Mouse (Mus musculus) kidney, embryonic 14.5 days (tissue): ENCODE data around the gene Cenpl. TPM values are rescaled to one million over a fixed set of nuclear protein-coding genes. Genes with fewer than 3 reads are reported as not detected.

Experiments used
- ATAC-seq: fragments of 200-750 bp; cut with Nextera tagmentation; 2 replicates; pipeline ENCODE4 v1.8.0; 2017; ENCODE audit warnings: moderate number of reproducible peaks, mild to moderate bottlenecking, moderate TSS enrichment, moderate library complexity; ENCODE audit not compliant: low FRiP score, low TSS enrichment
- H3K27ac ChIP-seq: fragments of 300-500 bp; sonication (generic); 2 replicates; pipeline ENCODE4 v1.5.1; 2014; ENCODE audit warnings: low read depth, mild to moderate bottlenecking, low read length, moderate library complexity, mixed read lengths
- H3K27me3 ChIP-seq: fragments of 300-500 bp; sonication (generic); 2 replicates; pipeline ENCODE4 v1.6.1; 2014; ENCODE audit warnings: mild to moderate bottlenecking, low read length; ENCODE audit not compliant: control insufficient read depth, insufficient read depth
- H3K36me3 ChIP-seq: fragments of 300-500 bp; sonication (generic); 2 replicates; pipeline ENCODE4 v1.6.1; 2014; ENCODE audit warnings: low read length, mixed read lengths; ENCODE audit not compliant: control insufficient read depth, insufficient read depth
- H3K4me1 ChIP-seq: fragments of 300-500 bp; sonication (generic); 2 replicates; pipeline ENCODE4 v1.6.1; 2014; ENCODE audit warnings: low read length, mixed read lengths; ENCODE audit not compliant: control insufficient read depth, insufficient read depth
- H3K4me2 ChIP-seq: fragments of 300-500 bp; sonication (generic); replicated peaks from 2 replicates; pipeline ENCODE4 v1.6.1; 2014; ENCODE audit warnings: low read depth, mild to moderate bottlenecking, low read length
- H3K4me3 ChIP-seq: fragments of 300-500 bp; sonication (generic); 2 replicates; pipeline ENCODE4 v1.5.1; 2014; ENCODE audit warnings: mild to moderate bottlenecking, low read length
- H3K9ac ChIP-seq: fragments of 300-500 bp; sonication (generic); 2 replicates; pipeline ENCODE4 v1.6.1; 2014; ENCODE audit warnings: low read depth, mild to moderate bottlenecking, low read length, moderate library complexity
- H3K9me3 ChIP-seq: fragments of 300-500 bp; sonication (generic); 2 replicates; pipeline ENCODE4 v1.6.1; 2016; ENCODE audit warnings: low read length; ENCODE audit not compliant: control insufficient read depth
- WGBS: fragments of 180-500 bp; shearing (Covaris S2); extraction: QIAGEN DNeasy Blood & Tissue Kit; methylation state at CpG from one replicate; pipeline ENCODE4 v1.1.7; 2014; 5-methylcytosine and 5-hydroxymethylcytosine counted together
- polyA plus RNA-seq: library from polyadenylated mRNA; unstranded; fragments of >200 nt; fragmentation: Nextera tagmentation; extraction: Ambion mirVana; gene quantifications from 2 replicates; pipeline ENCODE4 v1.2.1, GENCODE M21; 2014

The Cenpl gene
- polyA plus RNA-seq, 1 experiment from 2014 or later, result 32.7 TPM

GRCm38 (mm10) chr1:161077243-161077642 lies 6.7 kb downstream of the Cenpl start:
- WGBS, result 93% methylated on average over 3 of the region's 3 CpGs
- peaks cover 49% of the 10 kb centered on the region for H3K36me3 ChIP-seq
- no peaks in the 10 kb centered on the region for H3K9me3 ChIP-seq
- ATAC-seq, result no peak
- no peak overlapping the region for H3K4me2 ChIP-seq
- H3K27ac ChIP-seq, result no peak overlapping the region
- no peaks in the 10 kb centered on the region for H3K27me3 ChIP-seq
- H3K4me3 ChIP-seq, result no peak overlapping the region
- H3K4me1 ChIP-seq, result peaks cover 14% of the 10 kb centered on the region
- H3K9ac ChIP-seq, result no peak overlapping the region

GRCm38 (mm10) chr1:161099721-161100405 lies 29.4 kb downstream of the Cenpl start:
- H3K9ac ChIP-seq, result no peak overlapping the region
- no peaks in the 10 kb centered on the region for H3K27me3 ChIP-seq
- H3K4me3 ChIP-seq, result no peak overlapping the region
- no peak overlapping the region for H3K27ac ChIP-seq
- 95% methylated on average over 4 of the region's 4 CpGs for WGBS
- no peak overlapping the region for H3K4me2 ChIP-seq
- no peak for ATAC-seq
- no peaks in the 10 kb centered on the region for H3K4me1 ChIP-seq
- H3K36me3 ChIP-seq, result peaks cover 38% of the 10 kb centered on the region; the same call in 1 of the 2 replicates
- H3K9me3 ChIP-seq, result no peaks in the 10 kb centered on the region

- no peak overlapping the region for H3K4me2 ChIP-seq
- WGBS, result 71% methylated on average over 1 of the region's 1 CpGs
- H3K27me3 ChIP-seq, result no peaks in the 10 kb centered on the region
- no peak overlapping the region for H3K27ac ChIP-seq
- no peak overlapping the region for H3K4me3 ChIP-seq
- H3K9me3 ChIP-seq, result no peaks in the 10 kb centered on the region
- H3K9ac ChIP-seq, result no peak overlapping the region
- peaks cover 31% of the 10 kb centered on the region for H3K36me3 ChIP-seq
- no peaks in the 10 kb centered on the region for H3K4me1 ChIP-seq
- ATAC-seq, result no peak
These were observed 33.3 kb downstream of the Cenpl start for GRCm38 (mm10) chr1:161103842-161104241.

DNA sequence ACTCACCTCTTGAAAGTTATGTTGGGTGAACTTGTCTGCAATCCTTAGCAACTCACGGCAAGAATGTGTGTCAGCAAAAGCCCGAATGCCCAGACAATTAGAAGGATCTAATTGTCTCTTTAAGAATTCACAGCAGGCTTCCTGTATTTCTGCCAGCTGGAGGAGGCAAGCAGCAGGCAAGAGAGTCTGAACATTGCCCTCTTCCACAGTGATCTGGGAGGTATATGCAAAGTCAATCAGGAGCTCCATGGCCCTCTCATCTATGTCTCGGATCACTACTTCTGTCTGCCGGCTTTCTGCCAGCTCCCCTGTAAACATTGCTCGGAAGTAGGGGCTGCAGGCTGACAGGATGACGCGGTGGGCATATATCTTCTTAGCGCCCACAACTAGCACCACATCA lies 38.7 kb downstream of the Cenpl start:
- peaks cover 20% of the 10 kb centered on the region for H3K36me3 ChIP-seq
- H3K27me3 ChIP-seq, result no peaks in the 10 kb centered on the region
- no peaks in the 10 kb centered on the region for H3K9me3 ChIP-seq
- 86% methylated on average over 8 of the region's 8 CpGs for WGBS
- ATAC-seq, result no peak
- H3K27ac ChIP-seq, result no peak overlapping the region
- H3K9ac ChIP-seq, result no peak overlapping the region
- no peak overlapping the region for H3K4me3 ChIP-seq
- H3K4me1 ChIP-seq, result no peaks in the 10 kb centered on the region
- no peak overlapping the region for H3K4me2 ChIP-seq

DNA sequence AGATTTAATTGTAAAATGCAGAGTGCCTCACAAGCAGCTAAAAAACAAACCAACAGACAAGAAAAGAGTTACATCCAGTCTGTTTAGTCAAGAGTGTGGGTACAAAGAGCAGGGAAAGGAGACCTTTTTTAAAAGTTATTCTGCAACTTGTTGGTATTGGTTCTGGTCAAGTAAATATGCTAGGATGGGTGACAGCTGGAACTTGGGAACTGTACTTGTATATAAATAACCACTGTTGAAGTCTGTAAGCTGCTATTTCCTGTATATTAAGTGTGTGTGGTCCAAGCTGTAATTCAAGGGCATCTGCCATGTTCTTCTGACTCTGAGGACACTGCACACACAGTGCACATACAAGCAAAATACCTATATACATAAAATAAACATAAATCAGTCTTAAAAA lies 44.1 kb downstream of the Cenpl start:
- H3K4me1 ChIP-seq, result 0 out of 2 replicates have a peak, but pooled peaks cover 3% of the 10 kb centered on the region
- H3K4me3 ChIP-seq, result no peak overlapping the region
- H3K27me3 ChIP-seq, result no peaks in the 10 kb centered on the region
- no peaks in the 10 kb centered on the region for H3K9me3 ChIP-seq
- peaks cover under 1% of the 10 kb centered on the region; the same call in 1 of the 2 replicates for H3K36me3 ChIP-seq
- no peak for ATAC-seq
- no peak overlapping the region for H3K9ac ChIP-seq
- no peak overlapping the region for H3K4me2 ChIP-seq
- no peak overlapping the region for H3K27ac ChIP-seq

GRCm38 (mm10) chr1:161122661-161123418 lies 52.3 kb downstream of the Cenpl start:
- 87% methylated on average over 10 of the region's 10 CpGs for WGBS
- no peaks in the 10 kb centered on the region for H3K4me1 ChIP-seq
- no peaks in the 10 kb centered on the region for H3K9me3 ChIP-seq
- H3K27me3 ChIP-seq, result no peaks in the 10 kb centered on the region
- H3K4me3 ChIP-seq, result no peak overlapping the region
- no peak for ATAC-seq
- no peak overlapping the region for H3K4me2 ChIP-seq
- H3K36me3 ChIP-seq, result peaks cover 2% of the 10 kb centered on the region; the same call in 1 of the 2 replicates
- no peak overlapping the region for H3K9ac ChIP-seq
- H3K27ac ChIP-seq, result no peak overlapping the region

GRCm38 (mm10) chr1:161126461-161126860 lies 55.9 kb downstream of the Cenpl start:
- H3K4me3 ChIP-seq, result no peak overlapping the region
- no peak overlapping the region for H3K27ac ChIP-seq
- H3K36me3 ChIP-seq, result peaks cover 5% of the 10 kb centered on the region; the same call in 1 of the 2 replicates
- WGBS, result 80% methylated on average over 1 of the region's 1 CpGs
- no peak overlapping the region for H3K4me2 ChIP-seq
- H3K9me3 ChIP-seq, result no peaks in the 10 kb centered on the region
- H3K4me1 ChIP-seq, result no peaks in the 10 kb centered on the region
- ATAC-seq, result no peak
- H3K27me3 ChIP-seq, result no peaks in the 10 kb centered on the region
- no peak overlapping the region for H3K9ac ChIP-seq

DNA sequence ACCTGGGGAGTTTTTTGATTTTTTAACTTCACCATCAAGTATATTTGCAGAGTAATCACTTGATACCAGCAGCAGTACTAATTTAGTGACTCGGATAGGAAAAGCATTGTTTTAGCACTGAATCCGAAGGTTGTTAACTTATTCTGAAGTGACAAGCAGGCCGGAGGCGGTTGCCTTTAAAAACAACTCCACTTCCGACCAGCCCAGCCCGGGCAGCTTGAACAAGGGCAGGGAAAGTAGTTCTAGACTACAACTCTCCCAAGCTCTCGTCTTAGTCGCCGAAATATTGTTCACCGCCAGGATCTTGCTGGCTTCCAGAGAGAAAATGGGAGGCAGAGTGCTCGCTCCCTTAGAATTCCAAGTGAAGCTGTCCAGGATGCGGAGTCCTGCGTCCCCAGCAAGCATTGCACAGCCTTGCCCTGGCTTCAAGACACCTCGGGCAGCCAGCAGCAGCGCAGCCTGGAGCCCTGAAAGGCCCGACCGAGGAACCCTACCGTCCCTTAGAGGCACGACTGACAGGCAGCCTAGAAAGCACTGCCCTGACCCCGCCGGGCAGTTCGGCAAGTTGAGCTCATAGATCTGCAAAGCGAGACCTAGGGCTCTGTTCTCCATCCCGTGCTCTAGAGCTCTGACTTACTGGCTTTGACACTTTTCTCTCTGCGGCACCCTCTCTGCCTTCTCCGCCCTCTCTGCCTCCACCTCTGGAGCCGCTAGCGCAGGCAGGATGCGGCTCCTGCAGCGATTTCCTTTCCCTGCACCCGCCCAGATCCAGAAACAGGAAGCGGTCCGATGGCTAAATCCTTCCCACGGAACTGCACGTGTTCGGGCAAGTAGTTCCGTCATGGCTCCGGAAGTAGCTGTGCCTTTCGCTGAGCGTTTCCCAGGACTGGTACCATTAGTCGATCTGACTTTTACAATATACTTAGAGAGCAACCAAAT lies 60.5 kb downstream of the Cenpl start, which contains the start of gene Klhl20:
Gene Klhl20 (minus strand): TSS at position 786 of the 939 bp plus-strand sequence.
- H3K4me3 ChIP-seq, result peak within 1 kb of the TSS; percentile 95
- peak within 1 kb of the TSS; percentile 84 for H3K9ac ChIP-seq
- no peaks in the 10 kb centered on the region for H3K9me3 ChIP-seq
- 0 out of 2 replicates have a peak, but pooled peaks cover 5% of the 10 kb centered on the region for H3K27me3 ChIP-seq
- peak within 1 kb of the TSS; percentile 79 for H3K27ac ChIP-seq
- H3K4me2 ChIP-seq, result peak within 1 kb of the TSS; percentile 83
- H3K4me1 ChIP-seq, result no peaks in the 10 kb centered on the region
- whole genome bisulfite sequencing, result under 1% methylated on average over 41 of the region's 41 CpGs
- ATAC-seq, result peak; percentile 97
- H3K36me3 ChIP-seq, result peaks cover 5% of the 10 kb centered on the region; the same call in 1 of the 2 replicates
